In genomic region chr7:130073890-130074819, GRCm38 (mm10) we compare ENCODE assay signal across 8 mouse cellular contexts.
DNase-seq lines count a peak whose midpoint lies in the region; ATAC-seq and TF ChIP-seq lines count a peak whose summit lies in the region.
"Had no signal": no experiment of that assay in that cellular context is flagged by ENCODE, and none has a peak within 500 bp of the region (broad histone marks: within the 10 kb centered on the region; RNA-seq: fewer than 3 reads in every experiment).

No protein-coding gene starts in this region.

- H3K27ac ChIP-seq in forebrain, embryonic 13.5 days: no peak overlapping the region
- peak overlapping the region; percentile 32; the same call in 1 of the 2 replicates for H3K27ac ChIP-seq in hindbrain, embryonic 13.5 days
- peak overlapping the region; percentile 83 for H3K27ac ChIP-seq in limb, embryonic 10.5 days
- peak overlapping the region; percentile 78 for H3K27ac ChIP-seq in stomach, postnatal 0 days (replicated peaks)
- H3K27ac ChIP-seq: macrophage had no signal

- 22% methylated on average over 27 of the region's 27 CpGs for WGBS in forebrain, embryonic 13.5 days
- 22% methylated on average over 27 of the region's 27 CpGs for WGBS in hindbrain, embryonic 13.5 days
- 18% methylated on average over 27 of the region's 27 CpGs for WGBS in limb, embryonic 10.5 days
- WGBS in stomach, postnatal 0 days: 12% methylated on average over 27 of the region's 27 CpGs

- no peak for TF ChIP-seq EP300 in stomach, postnatal 0 days (optimal IDR thresholded peaks at IDR 0.05)

- peaks cover 14% of the 10 kb centered on the region for H3K4me1 ChIP-seq in forebrain, embryonic 13.5 days
- H3K4me1 ChIP-seq in hindbrain, embryonic 13.5 days (replicated peaks): peaks cover 16% of the 10 kb centered on the region
- peaks cover 23% of the 10 kb centered on the region for H3K4me1 ChIP-seq in limb, embryonic 10.5 days
- H3K4me1 ChIP-seq in stomach, postnatal 0 days (replicated peaks; ENCODE audit: control insufficient read depth, insufficient read depth): 0 out of 2 replicates have a peak, but pooled peaks cover 3% of the 10 kb centered on the region

- no peak; the same call in 1 of the 2 replicates for ATAC-seq in forebrain, embryonic 13.5 days
- ATAC-seq in hindbrain, embryonic 13.5 days (ENCODE audit: low FRiP score): no peak
- peak; percentile 61 for ATAC-seq in stomach, postnatal 0 days (ENCODE audit: low FRiP score, low TSS enrichment)

- no peaks in the 10 kb centered on the region for H3K36me3 ChIP-seq in forebrain, embryonic 13.5 days (ENCODE audit: poor library complexity, severe bottlenecking)
- no peaks in the 10 kb centered on the region for H3K36me3 ChIP-seq in hindbrain, embryonic 13.5 days
- H3K36me3 ChIP-seq in limb, embryonic 10.5 days: no peaks in the 10 kb centered on the region
- no peaks in the 10 kb centered on the region for H3K36me3 ChIP-seq in stomach, postnatal 0 days (ENCODE audit: control insufficient read depth, insufficient read depth, low read length)

- TF ChIP-seq CTCF in stomach, postnatal 0 days (IDR thresholded peaks at IDR 0.05; ENCODE audit: low read depth): peak; percentile 61

- DNase-seq in urinary bladder, postnatal 25 days (ENCODE audit: low spot score): peak; percentile 25
- no peak for DNase-seq in urinary bladder, postnatal 4 days (ENCODE audit: low spot score in 2 of 2)
- DNase-seq in limb, embryonic 10.5 days (ENCODE audit: low spot score): peak; percentile 71
- DNase-seq in mesoderm, embryonic 11.5 days (ENCODE audit: low read depth, low spot score): peak; percentile 79
- DNase-seq in stomach, postnatal 0 days (ENCODE audit: low spot score): peak; percentile 63

- peak overlapping the region; percentile 28 for H3K4me3 ChIP-seq in forebrain, embryonic 13.5 days
- H3K4me3 ChIP-seq in hindbrain, embryonic 13.5 days: peak overlapping the region; percentile 27
- peak overlapping the region; percentile 44 for H3K4me3 ChIP-seq in limb, embryonic 10.5 days
- H3K4me3 ChIP-seq in stomach, postnatal 0 days (ENCODE audit: low read depth, low read length): peak overlapping the region; percentile 18

- peak overlapping the region; percentile 60 for H3K4me2 ChIP-seq in forebrain, embryonic 13.5 days
- peak overlapping the region; percentile 54 for H3K4me2 ChIP-seq in hindbrain, embryonic 13.5 days
- peak overlapping the region; percentile 48 for H3K4me2 ChIP-seq in stomach, postnatal 0 days (replicated peaks; ENCODE audit: low read depth)

- H3K27me3 ChIP-seq in forebrain, embryonic 13.5 days: peaks cover 11% of the 10 kb centered on the region
- peaks cover 4% of the 10 kb centered on the region; the same call in 1 of the 2 replicates for H3K27me3 ChIP-seq in hindbrain, embryonic 13.5 days
- no peaks in the 10 kb centered on the region for H3K27me3 ChIP-seq in limb, embryonic 10.5 days (ENCODE audit: low read depth, poor library complexity, severe bottlenecking)
- no peaks in the 10 kb centered on the region for H3K27me3 ChIP-seq in stomach, postnatal 0 days (ENCODE audit: control insufficient read depth, insufficient read depth, low read length)

- H3K9ac ChIP-seq in forebrain, embryonic 13.5 days: peak overlapping the region; percentile 34; the same call in 1 of the 2 replicates
- peak overlapping the region; percentile 56; the same call in 1 of the 2 replicates for H3K9ac ChIP-seq in hindbrain, embryonic 13.5 days
- H3K9ac ChIP-seq in stomach, postnatal 0 days (ENCODE audit: low read length): peak overlapping the region; percentile 38; the same call in 1 of the 2 replicates

- H3K9me3 ChIP-seq in forebrain, embryonic 13.5 days (replicated peaks): no peaks in the 10 kb centered on the region
- no peaks in the 10 kb centered on the region for H3K9me3 ChIP-seq in hindbrain, embryonic 13.5 days
- H3K9me3 ChIP-seq in limb, embryonic 10.5 days (replicated peaks): no peaks in the 10 kb centered on the region
- H3K9me3 ChIP-seq in stomach, postnatal 0 days (ENCODE audit: control insufficient read depth, low read length): no peaks in the 10 kb centered on the region

Comparison
In these comparisons a context has a peak if more than half of its experiments do, and no peak if none do; other contexts are left out.
1. DNase-seq: peak in urinary bladder, postnatal 25 days (single experiment), limb, embryonic 10.5 days (single experiment), mesoderm, embryonic 11.5 days (single experiment) and stomach, postnatal 0 days (single experiment); none in urinary bladder, postnatal 4 days (0 of 2).
2. Peak in every context shown above with its lines, with median percentiles within 50 percentile points of each other: H3K4me2 ChIP-seq, H3K4me3 ChIP-seq and H3K9ac ChIP-seq.